8 mouse cellular contexts compared by ENCODE assay signal in genomic region chr9:122352025-122352392, GRCm38 (mm10). TPM values are rescaled to one million over a fixed set of nuclear protein-coding genes. Genes with fewer than 3 reads are reported as not detected.
A peak's percentile ranks its signal among the peaks of the same experiment; 100 is the strongest.
DNase-seq lines count a peak whose midpoint lies in the region; ATAC-seq and TF ChIP-seq lines count a peak whose summit lies in the region.

No protein-coding gene starts in this region.

- TF ChIP-seq CTCF in left cerebral cortex, adult 2 months (IDR thresholded peaks at IDR 0.05): no peak

- peak; percentile 4; the same call in 1 of the 2 replicates for ATAC-seq in common myeloid progenitor, adult 5-6 weeks (replicated peaks; ENCODE audit: low read depth, poor library complexity, severe bottlenecking)
- ATAC-seq in intestine, embryonic 14.5 days (replicated peaks; ENCODE audit: low FRiP score, low TSS enrichment, low read depth): peak; percentile 21; the same call in 1 of the 2 replicates
- ATAC-seq in neural tube, embryonic 12.5 days (ENCODE audit: low FRiP score, low read depth): peak; percentile 15; the same call in 1 of the 2 replicates

- H3K27me3 ChIP-seq in intestine, embryonic 14.5 days (replicated peaks; ENCODE audit: control insufficient read depth, insufficient read depth, low read length): no peaks in the 10 kb centered on the region
- no peaks in the 10 kb centered on the region for H3K27me3 ChIP-seq in neural tube, embryonic 12.5 days (replicated peaks)

- H3K4me3 ChIP-seq in left cerebral cortex, adult 2 months: peak overlapping the region; percentile 89
- peak overlapping the region; percentile 65 for H3K4me3 ChIP-seq in intestine, embryonic 14.5 days (ENCODE audit: low read depth, low read length)
- peak overlapping the region; percentile 63 for H3K4me3 ChIP-seq in neural tube, embryonic 12.5 days

- H3K4me2 ChIP-seq in intestine, embryonic 14.5 days (ENCODE audit: low read length): peak overlapping the region; percentile 78
- H3K4me2 ChIP-seq in neural tube, embryonic 12.5 days (replicated peaks): peak overlapping the region; percentile 69

- H3K4me1 ChIP-seq in intestine, embryonic 14.5 days (replicated peaks; ENCODE audit: control insufficient read depth, insufficient read depth, low read length): no peaks in the 10 kb centered on the region
- no peaks in the 10 kb centered on the region; the same call in 1 of the 2 replicates for H3K4me1 ChIP-seq in neural tube, embryonic 12.5 days

- peak overlapping the region; percentile 79 for H3K9ac ChIP-seq in intestine, embryonic 14.5 days (ENCODE audit: low read length)
- H3K9ac ChIP-seq in neural tube, embryonic 12.5 days: peak overlapping the region; percentile 77

- H3K27ac ChIP-seq in left cerebral cortex, adult 2 months: peak overlapping the region; percentile 94
- peak overlapping the region; percentile 33; the same call in 1 of the 2 replicates for H3K27ac ChIP-seq in intestine, embryonic 14.5 days (ENCODE audit: low read depth)
- H3K27ac ChIP-seq in neural tube, embryonic 12.5 days: peak overlapping the region; percentile 15; the same call in 1 of the 2 replicates

- no peak for DNase-seq in left cerebral cortex, adult 2 months (ENCODE audit: extremely low spot score in 1 of 2, low spot score in 2 of 2)
- DNase-seq in left cerebral cortex, postnatal 10 days (ENCODE audit: extremely low spot score in 1 of 2, low spot score in 2 of 2): no peak
- DNase-seq in intestine, embryonic 14.5 days (ENCODE audit: low spot score): no peak
- DNase-seq in cerebellum, adult 11-12 months: no peak
- DNase-seq in retina, embryonic 14.5 days (ENCODE audit: low spot score): no peak
- no peak for DNase-seq in urinary bladder, postnatal 10 days (ENCODE audit: low spot score)

- intact Hi-C loops in left cerebral cortex, adult 2 months (cut with DNase I): loop anchor here (5.0 kb wide), 1 partner anchor 215 kb away; no protein-coding TSS in a partner anchor
- intact Hi-C loops in left cerebral cortex, postnatal 10 days (cut with DNase I): loop anchor here (5.0 kb wide), 1 partner anchor 220 kb away; no protein-coding TSS in a partner anchor

- 1% methylated on average over 27 of the region's 30 CpGs for WGBS in intestine, embryonic 14.5 days
- 1% methylated on average over 30 of the region's 30 CpGs for WGBS in neural tube, embryonic 12.5 days

- no peaks in the 10 kb centered on the region for H3K36me3 ChIP-seq in intestine, embryonic 14.5 days (ENCODE audit: control insufficient read depth, insufficient read depth, low read length)
- H3K36me3 ChIP-seq in neural tube, embryonic 12.5 days: no peaks in the 10 kb centered on the region

- no peaks in the 10 kb centered on the region for H3K9me3 ChIP-seq in intestine, embryonic 14.5 days (ENCODE audit: control insufficient read depth, low read length)
- H3K9me3 ChIP-seq in neural tube, embryonic 12.5 days: no peaks in the 10 kb centered on the region

RNA-seq across cellular contexts. Expression of gene Abhd5, which starts 0.6 kb away (rescaled TPM):
- 10 to 100 TPM; 17.1 to 19.3 TPM for total RNA-seq in left cerebral cortex, adult 2 months (2021)
- total RNA-seq in left cerebral cortex, postnatal 10 days (2021): 10 to 100 TPM; 31.3 to 37.0 TPM
- total RNA-seq in common myeloid progenitor, adult 5-6 weeks (2017): 14.4 and 35.6 TPM in 2 replicates
- 20.7 and 24.2 TPM in 2 replicates for polyA plus RNA-seq in intestine, embryonic 14.5 days (2014; fragmentation: Nextera tagmentation; extraction: Ambion mirVana)
- polyA plus RNA-seq in neural tube, embryonic 12.5 days (2016; fragmentation: Nextera tagmentation; extraction: Ambion mirVana): 20.4 and 21.2 TPM in 2 replicates

RNA-seq across cellular contexts. Expression of gene Ano10, which starts 57.8 kb away (rescaled TPM):
- 10 to 100 TPM; 25.8 to 27.4 TPM for total RNA-seq in left cerebral cortex, adult 2 months (2021)
- total RNA-seq in left cerebral cortex, postnatal 10 days (2021): 10 to 100 TPM; 31.5 to 33.8 TPM
- total RNA-seq in common myeloid progenitor, adult 5-6 weeks (2017): 7.7 and 9.8 TPM in 2 replicates
- polyA plus RNA-seq in intestine, embryonic 14.5 days (2014; fragmentation: Nextera tagmentation; extraction: Ambion mirVana): 38.9 and 41.6 TPM in 2 replicates
- 50.8 and 56.9 TPM in 2 replicates for polyA plus RNA-seq in neural tube, embryonic 12.5 days (2016; fragmentation: Nextera tagmentation; extraction: Ambion mirVana)

Comparison
In these comparisons a context has a peak if more than half of its experiments do, and no peak if none do; other contexts are left out.
1. H3K27ac ChIP-seq: peak in every context shown above with its lines; median percentile 94 in left cerebral cortex, adult 2 months; 33 in intestine, embryonic 14.5 days; 15 in neural tube, embryonic 12.5 days.